Mouse (Mus musculus) cerebral cortex, adult 2 months (tissue): Measurements from ENCODE around the gene Stam2.

Experiments
- WGBS: fragments of 180-500 bp; shearing (Covaris S2); methylation state at CpG from one replicate; pipeline ENCODE4 v1.1.7; 2018; 5-methylcytosine and 5-hydroxymethylcytosine counted together

Stam2 gene

DNA sequence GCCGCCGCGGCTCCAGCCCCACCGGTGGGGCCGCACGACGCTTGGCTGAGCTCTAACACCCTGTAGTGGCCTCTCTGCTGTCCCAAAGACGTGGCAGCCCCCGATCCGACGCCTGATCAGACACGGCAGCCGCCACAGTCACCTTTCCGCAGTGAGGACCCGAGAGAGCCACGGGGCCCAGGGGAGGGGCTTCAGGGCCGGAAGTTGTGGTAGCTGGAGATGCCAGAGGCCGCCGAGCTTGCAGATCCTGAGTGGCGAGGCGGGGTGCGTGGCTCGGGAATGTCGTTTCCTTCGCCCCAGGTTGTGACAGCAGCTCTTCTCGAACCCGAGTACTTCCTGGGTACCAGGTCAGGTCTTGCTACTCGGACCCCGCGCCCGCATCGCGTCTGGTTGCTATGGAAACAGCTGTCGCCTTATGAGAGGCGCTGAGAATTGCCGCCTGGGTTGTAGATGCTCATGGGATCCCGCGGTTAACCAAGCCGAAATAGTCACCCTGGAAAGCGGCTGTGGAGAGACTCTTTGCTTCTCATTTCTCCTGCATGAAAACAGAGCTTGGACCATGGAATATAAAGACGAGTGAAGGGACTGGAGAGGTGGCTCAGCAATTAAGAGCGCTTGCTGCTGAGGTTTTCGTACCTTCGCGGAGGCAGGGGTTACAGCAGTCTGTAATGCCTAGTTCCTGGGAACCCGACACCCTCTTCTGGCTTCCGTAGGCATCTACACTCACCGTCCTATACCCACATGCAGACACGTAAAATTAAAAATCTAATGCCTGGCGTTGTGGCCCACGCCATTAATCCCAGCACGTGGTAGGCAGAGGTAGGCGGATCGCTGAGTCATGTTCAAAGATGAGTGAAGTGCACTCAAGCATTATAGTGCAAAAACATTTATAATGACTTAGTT is at the start of gene Stam2:
Gene Stam2, minus strand, starts transcription at position 26 of the 903 bp plus-strand sequence.
- 6% methylated on average over 54 of the region's 54 CpGs for WGBS

GRCm38 (mm10) chr2:52785106-52785721 is 43.1 kb upstream of the Stam2 start:
- 59% methylated on average over 3 of the region's 3 CpGs for WGBS

DNA sequence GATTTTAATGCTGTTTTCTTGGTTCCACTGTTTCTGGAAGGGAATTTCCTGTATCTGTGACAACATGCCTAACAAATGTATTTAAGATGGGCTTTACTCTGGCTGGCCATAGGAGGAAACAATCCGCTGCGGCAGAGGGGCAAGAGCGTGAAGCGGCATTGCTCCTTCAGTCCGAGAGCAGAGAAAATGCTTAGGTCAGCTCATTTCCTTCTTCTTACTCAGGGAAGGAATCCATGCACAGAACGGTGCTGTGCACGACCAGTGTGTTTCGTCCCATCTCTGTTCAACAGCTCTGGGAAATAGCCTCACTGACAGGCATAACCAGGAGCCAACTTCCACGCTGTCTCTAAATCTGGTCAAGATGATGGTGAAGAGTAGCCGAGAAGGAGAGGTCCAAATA is 37.9 kb upstream of the Stam2 start:
- 81% methylated on average over 10 of the region's 10 CpGs for WGBS

GRCm38 (mm10) chr2:52779381-52779780 is 37.3 kb upstream of the Stam2 start:
- 83% methylated on average over 9 of the region's 9 CpGs for WGBS

DNA sequence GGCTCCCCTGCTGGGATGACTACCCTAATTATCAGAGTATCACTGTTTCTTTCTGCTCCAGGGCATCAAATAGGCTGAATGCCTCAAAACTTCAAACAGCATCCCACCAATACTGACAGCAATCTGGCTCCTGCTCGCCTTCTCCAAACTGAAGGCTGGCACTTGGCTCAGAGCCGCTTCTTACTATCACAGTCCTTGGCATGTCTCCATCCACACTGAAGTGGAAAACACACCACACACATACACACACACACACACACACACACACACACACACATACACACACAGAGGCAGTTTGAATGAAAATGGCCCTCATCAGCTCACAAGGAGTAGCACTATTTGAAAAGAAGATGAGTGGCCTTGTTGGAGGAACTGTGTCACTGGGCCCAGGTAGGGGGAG is 35.8 kb upstream of the Stam2 start:
- whole genome bisulfite sequencing = 29% methylated on average over 2 of the region's 2 CpGs

- WGBS = 34% methylated on average over 1 of the region's 1 CpGs
These were observed 32.3 kb upstream of the Stam2 start for GRCm38 (mm10) chr2:52774373-52774772.

- 28% methylated on average over 5 of the region's 5 CpGs for WGBS
These were observed 30.8 kb upstream of the Stam2 start for GRCm38 (mm10) chr2:52772774-52773393.

GRCm38 (mm10) chr2:52765130-52765529 is 23.0 kb upstream of the Stam2 start:
- WGBS = 92% methylated on average over 6 of the region's 6 CpGs

DNA sequence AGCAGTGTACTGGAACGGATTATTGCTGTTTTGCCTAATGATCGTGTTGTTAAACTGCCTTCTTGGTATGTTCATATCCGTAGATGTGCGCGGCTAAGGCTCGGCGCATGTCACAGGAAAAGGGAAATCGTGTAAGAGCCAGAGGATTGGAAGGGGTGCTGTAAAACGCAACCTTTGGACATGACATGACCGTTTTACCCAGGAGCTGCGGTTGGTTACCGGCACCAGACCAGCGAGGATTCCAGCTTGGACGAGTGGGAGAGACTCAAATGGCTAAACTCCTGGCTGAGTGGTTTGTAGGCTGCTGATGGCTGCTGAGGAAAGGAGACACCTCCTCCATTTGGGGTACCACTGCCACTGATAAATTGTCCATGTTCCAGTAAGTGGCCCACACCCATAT is 21.8 kb upstream of the Stam2 start:
- 92% methylated on average over 14 of the region's 14 CpGs for WGBS

GRCm38 (mm10) chr2:52763040-52763736 is 21.1 kb upstream of the Stam2 start:
- 3% methylated on average over 12 of the region's 12 CpGs for WGBS

- WGBS = 59% methylated on average over 7 of the region's 7 CpGs
These were observed 20.4 kb upstream of the Stam2 start for GRCm38 (mm10) chr2:52762529-52762928.

- WGBS = 22% methylated on average over 10 of the region's 10 CpGs
These were observed 16.5 kb upstream of the Stam2 start for GRCm38 (mm10) chr2:52758627-52759026.

GRCm38 (mm10) chr2:52756691-52757090 is 14.6 kb upstream of the Stam2 start:
- WGBS = under 1% methylated on average over 3 of the region's 3 CpGs

GRCm38 (mm10) chr2:52753573-52754317 is 11.7 kb upstream of the Stam2 start:
- WGBS = 66% methylated on average over 3 of the region's 3 CpGs

DNA sequence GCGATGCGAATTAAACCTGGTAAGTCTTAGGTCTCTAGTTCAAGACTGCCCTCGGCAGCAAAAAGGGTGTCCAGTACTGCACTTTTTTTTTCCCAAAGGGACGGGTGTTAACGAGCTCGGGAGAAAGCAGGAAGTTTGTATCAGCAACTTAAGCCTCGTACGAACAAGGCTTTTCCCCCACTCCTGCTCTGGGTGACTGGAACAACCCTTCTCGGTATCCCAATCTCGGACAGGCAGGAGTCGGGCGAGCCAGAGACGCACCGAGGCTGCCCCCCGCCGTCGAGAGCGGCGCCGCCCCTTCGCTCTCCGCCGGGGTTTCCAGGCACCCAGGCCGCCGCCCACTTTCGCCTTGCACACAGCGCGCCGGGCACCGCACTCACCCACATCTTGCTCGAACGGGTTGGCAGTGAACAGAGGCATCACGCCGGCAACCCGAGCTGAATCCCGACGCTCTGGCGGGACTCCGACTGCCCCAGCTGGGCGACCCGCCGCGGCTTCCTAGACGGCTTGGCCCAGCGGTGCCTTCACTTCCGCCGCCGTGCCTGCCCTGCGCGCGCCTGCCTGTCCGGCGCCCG is 313 bp downstream of the Stam2 start:
- WGBS = under 1% methylated on average over 54 of the region's 54 CpGs

DNA sequence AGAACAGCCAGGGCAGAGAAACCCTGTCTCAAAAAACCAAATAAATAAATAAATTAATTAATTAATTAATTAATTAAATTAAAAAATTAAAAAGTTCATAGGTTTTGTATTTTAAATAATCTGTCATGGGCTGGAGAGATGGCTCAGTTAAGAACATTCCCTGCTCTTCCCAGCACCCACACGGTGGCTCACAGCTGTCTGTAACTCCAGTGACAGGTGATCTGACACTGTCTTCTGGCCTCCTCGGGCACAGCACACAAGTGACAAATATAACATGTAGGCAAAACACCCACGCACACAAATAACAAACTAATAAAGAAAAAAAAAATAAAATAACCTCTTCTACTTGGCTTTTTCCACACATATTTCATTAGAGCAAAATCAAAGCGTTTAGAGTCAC is 1.5 kb downstream of the Stam2 start:
- 68% methylated on average over 4 of the region's 4 CpGs for WGBS

- 97% methylated on average over 7 of the region's 7 CpGs for WGBS
These were observed 7.6 kb downstream of the Stam2 start for GRCm38 (mm10) chr2:52734504-52734903.

DNA sequence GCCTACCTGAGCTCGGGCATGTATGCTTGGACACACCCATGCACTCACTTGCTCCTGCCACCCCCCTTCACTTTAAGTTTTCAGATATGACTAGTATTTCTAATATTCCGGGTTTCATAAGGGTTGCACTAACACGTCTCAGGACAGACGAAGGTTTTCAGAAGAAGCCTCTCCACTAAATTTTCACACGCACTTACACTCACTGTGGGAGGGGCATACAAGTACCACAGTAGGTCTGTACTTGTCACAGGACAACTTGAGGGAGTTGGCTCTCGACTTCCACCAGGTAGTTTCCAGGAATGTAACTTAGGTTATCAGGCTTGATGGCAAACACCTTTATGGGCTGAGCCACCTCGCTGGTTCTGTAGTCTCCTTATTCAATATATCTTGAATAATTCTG is 8.4 kb downstream of the Stam2 start:
- 92% methylated on average over 7 of the region's 7 CpGs for WGBS

DNA sequence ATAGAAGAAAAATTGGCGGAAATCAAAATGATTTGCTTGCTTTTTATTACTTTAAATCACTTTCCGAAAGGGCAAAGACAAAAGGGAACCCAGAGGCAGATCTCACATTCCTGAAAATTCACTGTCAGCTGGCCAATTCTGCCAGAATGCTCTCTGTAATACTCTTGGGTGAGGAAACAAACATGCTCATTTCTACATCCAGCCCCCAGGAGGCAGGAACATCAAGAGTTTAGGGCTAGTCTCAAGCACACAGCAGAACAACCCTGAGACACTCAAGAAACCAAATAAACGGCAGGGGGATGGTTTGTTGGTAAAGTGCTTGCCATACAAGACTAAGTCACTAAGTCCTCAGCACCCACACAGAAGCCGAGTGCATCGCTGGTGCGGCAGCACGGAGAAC is 9.5 kb downstream of the Stam2 start:
- 80% methylated on average over 7 of the region's 7 CpGs for WGBS

- WGBS = 81% methylated on average over 5 of the region's 5 CpGs
These were observed 10.1 kb downstream of the Stam2 start for GRCm38 (mm10) chr2:52732001-52732400.

GRCm38 (mm10) chr2:52730891-52731290 is 11.2 kb downstream of the Stam2 start:
- 56% methylated on average over 6 of the region's 6 CpGs for WGBS
